Mouse (Mus musculus) cerebral cortex, adult 2 months (tissue): ENCODE measurements around the gene Lmo4.

ENCODE experiments used
- WGBS: fragments of 180-500 bp; shearing (Covaris S2); methylation state at CpG from one replicate; pipeline ENCODE4 v1.1.7; 2018; 5-methylcytosine and 5-hydroxymethylcytosine counted together

The Lmo4 gene

DNA sequence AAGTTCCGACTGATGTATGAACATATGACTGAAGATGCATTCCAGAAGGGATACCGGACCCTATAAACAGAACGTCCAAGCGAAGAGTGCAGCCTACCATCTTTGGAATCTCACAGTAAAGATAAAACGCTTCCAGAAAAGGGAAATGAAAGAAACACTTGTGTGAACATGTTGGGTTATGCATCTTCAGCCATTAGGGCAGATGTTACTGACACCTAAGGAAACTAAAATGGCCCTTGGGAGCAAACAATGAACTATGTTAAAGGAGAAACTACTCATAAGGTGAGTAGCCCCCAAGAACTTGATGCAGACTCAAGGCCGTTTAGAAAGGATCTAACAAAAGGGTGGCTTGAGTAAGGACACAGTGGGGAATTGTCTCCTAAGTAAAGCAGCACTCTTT, 54.0 kb downstream of the Lmo4 start:
- 86% methylated on average over 6 of the region's 6 CpGs for WGBS

- WGBS: 72% methylated on average over 3 of the region's 3 CpGs
These were observed 56.8 kb downstream of the Lmo4 start for GRCm38 (mm10) chr3:144148234-144148633.

GRCm38 (mm10) chr3:144147244-144147643, 57.8 kb downstream of the Lmo4 start:
- 89% methylated on average over 3 of the region's 3 CpGs for WGBS

GRCm38 (mm10) chr3:144144066-144144465, 61.0 kb downstream of the Lmo4 start:
- 94% methylated on average over 4 of the region's 4 CpGs for WGBS

DNA sequence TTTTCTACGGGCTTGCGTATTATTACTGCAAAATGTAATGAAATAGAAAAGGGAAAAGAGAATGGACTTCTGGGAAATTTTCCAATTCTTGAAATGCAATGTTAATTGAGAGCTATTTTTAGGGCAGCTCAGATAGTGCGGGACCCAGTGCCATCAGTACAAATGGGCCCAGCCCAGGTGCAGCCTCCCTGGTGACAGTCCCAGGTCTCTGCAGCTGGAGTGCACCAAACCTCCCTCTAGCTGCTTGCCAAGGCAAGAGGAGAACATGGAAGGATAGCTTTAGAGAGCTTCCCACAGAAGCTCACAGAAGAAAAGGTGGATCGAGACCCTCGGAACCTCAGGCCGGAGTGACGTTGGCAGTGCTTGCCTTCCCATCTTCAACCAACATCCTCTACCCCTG, 62.1 kb downstream of the Lmo4 start:
- 89% methylated on average over 7 of the region's 7 CpGs for WGBS

- WGBS: 63% methylated on average over 8 of the region's 8 CpGs
These were observed 63.2 kb downstream of the Lmo4 start for GRCm38 (mm10) chr3:144141786-144142185.

DNA sequence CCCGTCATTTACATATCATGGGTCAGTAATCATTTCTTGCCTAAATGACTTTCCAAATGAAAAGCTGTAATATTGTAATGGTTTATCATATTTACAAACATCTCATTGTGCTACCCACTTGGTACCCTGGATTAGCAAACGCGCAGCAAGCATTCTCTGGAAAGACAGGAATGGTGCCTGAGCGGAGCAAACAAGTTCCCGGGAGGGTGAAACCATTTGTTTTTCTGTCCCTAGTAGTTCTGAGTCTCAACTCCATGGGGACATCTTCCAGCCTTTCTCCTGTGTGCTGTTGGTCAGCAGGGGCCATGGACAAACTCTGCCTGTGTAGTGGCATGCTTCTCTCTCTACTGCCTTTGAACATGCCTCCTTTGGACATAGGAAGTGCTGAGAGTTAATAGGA, 64.2 kb downstream of the Lmo4 start:
- 91% methylated on average over 5 of the region's 5 CpGs for WGBS

GRCm38 (mm10) chr3:144138659-144139058, 66.4 kb downstream of the Lmo4 start:
- WGBS: 89% methylated on average over 3 of the region's 3 CpGs
